Mouse (Mus musculus): ENCODE data around the gene Frmd7. TPM values are rescaled to one million over a fixed set of nuclear protein-coding genes. Genes with fewer than 3 reads are reported as not detected.

Gene Frmd7
- polyA plus RNA-seq, 1 experiment from 2014 or later, result not detected

- no peaks in the 10 kb centered on the region for H3K36me3 ChIP-seq
- no peak for ATAC-seq (ENCODE audit: low FRiP score, low read depth)
- no peak overlapping the region for H3K4me2 ChIP-seq (replicated peaks)
- H3K27me3 ChIP-seq, result no peaks in the 10 kb centered on the region; the same call in 1 of the 2 replicates
- no peak overlapping the region for H3K9ac ChIP-seq (replicated peaks)
- no peak overlapping the region for H3K27ac ChIP-seq (replicated peaks)
- no peaks in the 10 kb centered on the region for H3K9me3 ChIP-seq
- WGBS, result 42% methylated on average over 3 of the region's 3 CpGs
- H3K4me3 ChIP-seq, result no peak overlapping the region
- H3K4me1 ChIP-seq, result no peaks in the 10 kb centered on the region; the same call in 1 of the 2 replicates
Observed at GRCm38 (mm10) chrX:50930309-50930708, 12.2 kb downstream of the Frmd7 start.

DNA sequence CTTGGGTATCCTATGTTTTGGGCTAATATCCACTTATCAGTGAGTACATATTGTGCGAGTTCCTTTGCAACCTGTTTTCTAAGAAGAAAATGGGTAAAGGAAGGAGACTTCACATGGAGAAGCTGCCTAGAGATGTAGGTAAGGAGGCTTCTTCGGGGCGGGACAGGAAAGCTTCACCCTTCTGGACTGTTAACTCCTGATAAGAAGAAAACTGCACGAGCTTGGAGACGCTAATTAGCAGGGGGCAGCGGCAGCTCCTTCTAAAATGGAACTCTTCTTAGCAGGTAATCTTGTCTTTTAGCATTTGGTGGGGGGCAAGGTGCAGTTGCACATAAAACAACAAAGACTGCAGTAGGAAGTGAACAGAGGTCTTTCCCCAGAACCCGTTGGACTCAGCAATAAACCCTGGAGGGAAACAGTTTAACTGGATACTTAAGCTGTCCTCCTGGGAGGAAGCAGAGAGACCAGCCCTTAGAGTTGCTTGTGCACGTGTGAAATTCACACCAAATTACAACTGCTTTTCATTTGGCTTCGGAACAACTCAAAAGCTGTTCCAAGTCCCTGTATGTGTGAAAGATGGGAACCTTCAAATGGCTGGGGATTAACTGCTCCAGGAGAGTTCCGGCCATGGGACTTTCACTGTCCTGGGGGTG lies 15.5 kb downstream of the Frmd7 start:
- H3K9me3 ChIP-seq, result no peaks in the 10 kb centered on the region
- no peak overlapping the region for H3K4me3 ChIP-seq
- H3K4me1 ChIP-seq, result no peaks in the 10 kb centered on the region
- no peak overlapping the region for H3K27ac ChIP-seq (replicated peaks)
- 79% methylated on average over 10 of the region's 10 CpGs for WGBS
- no peak overlapping the region for H3K4me2 ChIP-seq (replicated peaks)
- no peak for ATAC-seq (ENCODE audit: low FRiP score, low read depth)
- H3K27me3 ChIP-seq, result no peaks in the 10 kb centered on the region
- no peak overlapping the region for H3K9ac ChIP-seq (replicated peaks)
- no peaks in the 10 kb centered on the region for H3K36me3 ChIP-seq

DNA sequence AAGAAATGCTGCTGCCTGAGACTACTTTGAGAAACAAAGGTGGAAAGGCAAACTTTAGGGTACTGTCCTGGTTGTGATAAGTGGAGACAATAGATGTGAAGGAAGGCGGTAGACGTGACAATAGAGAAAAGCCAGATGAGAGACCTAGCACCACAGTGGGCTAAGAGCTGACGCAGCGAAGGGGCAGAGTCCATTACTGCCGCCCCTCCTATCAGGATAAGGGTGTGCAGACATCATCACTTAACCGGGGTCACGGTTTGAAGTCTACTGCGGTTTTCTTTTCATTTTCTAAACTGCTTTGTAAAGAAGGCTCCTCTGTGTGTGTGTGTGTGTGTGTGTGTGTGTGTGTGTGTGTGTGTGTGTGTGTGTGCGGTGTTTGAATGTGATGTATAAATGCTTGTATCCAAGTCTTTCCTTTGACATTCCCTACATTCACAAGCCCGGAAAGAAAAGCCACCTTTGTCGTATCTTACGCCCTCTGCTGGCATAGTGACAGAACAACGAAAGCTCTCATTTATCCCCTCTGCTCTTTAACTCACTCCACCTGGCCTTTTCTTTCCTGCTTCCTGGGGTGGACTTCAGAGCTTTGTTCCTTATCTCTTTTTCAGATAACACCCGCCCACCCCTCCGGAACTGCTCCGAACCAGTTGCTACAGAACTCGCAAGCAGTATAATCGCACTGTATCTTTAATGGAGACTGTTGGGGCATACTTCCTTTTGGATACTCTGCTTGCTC lies 17.7 kb downstream of the Frmd7 start:
- Histone ChIP-seq H3K4me2 (replicated peaks) (no peak overlapping the region), H3K36me3 (no peaks in the 10 kb centered on the region), H3K9ac (replicated peaks) (no peak overlapping the region), H3K4me1 (no peaks in the 10 kb centered on the region), H3K27me3 (no peaks in the 10 kb centered on the region), H3K27ac (replicated peaks) (no peak overlapping the region), H3K9me3 (no peaks in the 10 kb centered on the region), H3K4me3 (no peak overlapping the region)
- WGBS, result 53% methylated on average over 17 of the region's 18 CpGs
- ATAC-seq (ENCODE audit: low FRiP score, low read depth), result no peak

DNA sequence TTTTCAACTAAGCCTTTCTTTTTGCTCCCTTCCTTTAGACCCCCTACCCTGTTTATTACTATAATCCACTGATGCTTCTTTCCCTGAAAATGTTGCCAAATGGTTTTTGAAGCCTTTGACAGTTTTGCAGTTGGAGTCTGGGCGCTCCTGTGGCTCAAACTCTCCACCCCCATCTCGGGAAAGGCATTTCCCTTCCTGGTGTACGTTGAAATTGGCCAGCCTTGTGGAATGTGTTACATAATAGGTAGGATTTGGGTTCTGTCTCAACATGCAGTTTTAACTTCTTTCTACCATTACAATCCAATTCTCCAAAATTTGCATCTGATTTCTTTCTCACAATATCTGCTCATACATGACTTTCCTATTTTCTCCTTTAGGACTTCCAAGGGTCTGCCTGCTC lies 23.8 kb downstream of the Frmd7 start:
- Histone ChIP-seq H3K9me3 (no peaks in the 10 kb centered on the region), H3K9ac (replicated peaks) (no peak overlapping the region), H3K27me3 (no peaks in the 10 kb centered on the region), H3K27ac (replicated peaks) (no peak overlapping the region), H3K36me3 (no peaks in the 10 kb centered on the region), H3K4me1 (no peaks in the 10 kb centered on the region), H3K4me3 (no peak overlapping the region), H3K4me2 (replicated peaks) (no peak overlapping the region)
- no peak for ATAC-seq (ENCODE audit: low FRiP score, low read depth)
- 58% methylated on average over 3 of the region's 3 CpGs for WGBS

- Histone ChIP-seq H3K9me3 (no peaks in the 10 kb centered on the region), H3K36me3 (no peaks in the 10 kb centered on the region), H3K4me2 (replicated peaks) (no peak overlapping the region), H3K27ac (replicated peaks) (no peak overlapping the region), H3K27me3 (no peaks in the 10 kb centered on the region), H3K4me3 (no peak overlapping the region), H3K4me1 (no peaks in the 10 kb centered on the region), H3K9ac (replicated peaks) (no peak overlapping the region)
- 57% methylated on average over 3 of the region's 3 CpGs for WGBS
- ATAC-seq (ENCODE audit: low FRiP score, low read depth), result no peak
Observed at GRCm38 (mm10) chrX:50917389-50917788, 25.1 kb downstream of the Frmd7 start.

DNA sequence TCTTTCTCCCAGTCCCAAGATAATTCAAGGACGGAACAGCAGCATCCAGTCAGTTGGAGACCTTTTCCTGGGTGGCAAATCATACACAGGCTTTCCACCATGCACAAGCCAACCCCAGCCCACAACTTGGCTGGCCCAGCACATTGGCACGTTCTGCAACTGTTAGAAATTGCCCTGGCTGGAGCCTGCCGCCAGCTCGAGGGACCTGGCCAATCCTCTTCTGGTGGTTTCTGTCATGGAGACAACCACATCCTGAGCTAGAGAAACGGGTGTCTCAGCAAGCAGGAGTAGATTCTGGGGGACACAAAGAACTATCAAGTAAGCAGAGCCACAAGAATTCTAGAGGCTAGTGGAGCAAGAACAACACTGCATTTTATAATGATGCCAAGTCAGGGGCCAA lies 32.6 kb downstream of the Frmd7 start:
- no peaks in the 10 kb centered on the region for H3K27me3 ChIP-seq
- 77% methylated on average over 5 of the region's 5 CpGs for WGBS
- no peaks in the 10 kb centered on the region for H3K36me3 ChIP-seq
- no peak overlapping the region for H3K4me2 ChIP-seq (replicated peaks)
- no peak for ATAC-seq (ENCODE audit: low FRiP score, low read depth)
- H3K9ac ChIP-seq (replicated peaks), result no peak overlapping the region
- no peaks in the 10 kb centered on the region for H3K9me3 ChIP-seq
- no peaks in the 10 kb centered on the region for H3K4me1 ChIP-seq
- no peak overlapping the region for H3K27ac ChIP-seq (replicated peaks)
- no peak overlapping the region for H3K4me3 ChIP-seq

DNA sequence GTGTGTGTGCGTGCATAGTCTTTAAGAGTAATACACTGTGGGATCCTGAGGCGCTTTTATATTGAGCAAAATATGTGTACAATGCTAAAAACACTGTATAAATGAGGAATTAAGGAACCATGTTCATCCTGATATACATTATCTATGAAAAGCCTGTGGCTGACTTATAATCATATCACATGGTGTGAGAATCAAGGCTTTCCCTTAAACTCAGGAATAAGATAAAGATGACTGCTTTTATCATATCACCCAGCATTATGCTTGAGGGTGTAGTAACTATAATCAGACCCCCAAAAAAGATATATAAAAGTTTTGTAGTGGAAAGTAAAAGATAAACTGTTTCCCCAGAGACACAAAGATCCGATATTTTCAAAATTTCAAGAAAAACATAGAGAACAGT lies 39.0 kb downstream of the Frmd7 start:
- no peaks in the 10 kb centered on the region for H3K9me3 ChIP-seq
- H3K27me3 ChIP-seq, result no peaks in the 10 kb centered on the region
- no peak for ATAC-seq (ENCODE audit: low FRiP score, low read depth)
- no peak overlapping the region for H3K4me2 ChIP-seq (replicated peaks)
- no peaks in the 10 kb centered on the region for H3K4me1 ChIP-seq
- no peak overlapping the region for H3K4me3 ChIP-seq
- H3K36me3 ChIP-seq, result no peaks in the 10 kb centered on the region
- no peak overlapping the region for H3K27ac ChIP-seq (replicated peaks)
- whole genome bisulfite sequencing, result 79% methylated on average over 3 of the region's 3 CpGs
- H3K9ac ChIP-seq (replicated peaks), result no peak overlapping the region

GRCm38 (mm10) chrX:50887999-50888398 lies 54.5 kb downstream of the Frmd7 start:
- Histone ChIP-seq H3K36me3 (no peaks in the 10 kb centered on the region), H3K4me2 (replicated peaks) (no peak overlapping the region), H3K9ac (replicated peaks) (no peak overlapping the region), H3K4me3 (no peak overlapping the region), H3K27ac (replicated peaks) (no peak overlapping the region), H3K4me1 (no peaks in the 10 kb centered on the region), H3K27me3 (no peaks in the 10 kb centered on the region), H3K9me3 (no peaks in the 10 kb centered on the region)
- no peak for ATAC-seq (ENCODE audit: low FRiP score, low read depth)
- 88% methylated on average over 2 of the region's 2 CpGs for WGBS

DNA sequence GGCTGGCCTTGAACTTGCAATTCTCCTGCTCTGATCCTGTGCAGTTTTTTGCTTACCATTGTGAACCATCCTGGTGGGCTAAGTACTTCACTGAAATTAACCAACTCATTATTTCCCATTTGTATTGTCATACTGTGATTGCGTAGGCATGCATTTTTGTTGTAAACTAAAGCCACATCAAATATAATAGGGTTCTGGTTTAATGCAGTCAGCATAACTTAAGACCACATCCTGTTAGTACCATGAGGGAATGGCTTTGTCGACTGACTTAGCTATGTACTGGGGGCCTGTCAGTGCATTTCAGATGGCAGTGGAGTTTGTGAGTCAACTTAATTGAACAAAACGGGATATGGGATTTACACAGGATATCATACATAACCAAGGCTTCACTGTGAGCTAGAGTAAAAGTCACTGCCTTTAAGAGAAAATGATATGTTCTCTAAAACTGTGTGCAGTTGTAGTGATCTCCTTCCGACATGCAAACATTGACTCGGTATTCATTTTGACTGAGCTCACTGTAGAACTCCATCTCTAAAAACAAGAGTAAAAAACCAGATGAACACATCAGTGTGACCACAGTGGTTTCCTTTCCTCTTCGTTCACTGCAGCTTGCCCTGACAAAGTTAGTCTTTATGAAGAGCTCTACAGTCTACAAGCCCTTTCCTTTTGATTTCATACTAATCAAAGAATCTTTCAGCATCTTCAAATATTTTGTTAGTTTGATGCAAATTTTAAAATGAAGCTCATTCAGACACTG lies 68.1 kb downstream of the Frmd7 start:
- WGBS, result 87% methylated on average over 6 of the region's 6 CpGs
- H3K36me3 ChIP-seq, result no peaks in the 10 kb centered on the region
- H3K27ac ChIP-seq (replicated peaks), result no peak overlapping the region
- H3K4me3 ChIP-seq, result no peak overlapping the region
- no peaks in the 10 kb centered on the region for H3K27me3 ChIP-seq
- no peak overlapping the region for H3K4me2 ChIP-seq (replicated peaks)
- H3K9ac ChIP-seq (replicated peaks), result no peak overlapping the region
- H3K4me1 ChIP-seq, result no peaks in the 10 kb centered on the region
- H3K9me3 ChIP-seq, result no peaks in the 10 kb centered on the region
- ATAC-seq (ENCODE audit: low FRiP score, low read depth), result no peak

DNA sequence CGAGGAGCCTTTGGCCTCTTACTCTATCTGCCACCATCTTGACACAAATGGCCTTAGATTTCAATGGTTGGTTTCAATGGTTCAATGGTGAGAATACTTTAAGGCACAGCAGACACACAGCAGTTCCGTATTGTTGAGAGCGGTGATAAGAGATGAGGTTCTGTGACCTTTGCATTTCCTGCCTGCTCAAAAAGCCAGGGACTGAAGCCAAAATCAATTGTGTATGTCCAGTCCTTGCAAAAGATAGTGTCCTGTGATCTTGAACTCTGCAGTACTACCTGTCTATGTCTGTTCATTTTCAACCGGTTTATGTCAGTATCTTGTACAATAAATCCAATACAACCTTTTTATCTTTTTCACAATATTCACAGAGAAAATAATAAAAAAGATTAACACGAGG lies 77.8 kb downstream of the Frmd7 start:
- H3K36me3 ChIP-seq, result no peaks in the 10 kb centered on the region
- H3K9ac ChIP-seq (replicated peaks), result no peak overlapping the region
- H3K27me3 ChIP-seq, result no peaks in the 10 kb centered on the region
- no peak overlapping the region for H3K4me2 ChIP-seq (replicated peaks)
- H3K9me3 ChIP-seq, result no peaks in the 10 kb centered on the region
- no peak for ATAC-seq (ENCODE audit: low FRiP score, low read depth)
- WGBS, result 79% methylated on average over 5 of the region's 5 CpGs
- no peak overlapping the region for H3K27ac ChIP-seq (replicated peaks)
- H3K4me3 ChIP-seq, result no peak overlapping the region
- no peaks in the 10 kb centered on the region for H3K4me1 ChIP-seq

- no peak overlapping the region for H3K4me3 ChIP-seq
- 84% methylated on average over 2 of the region's 2 CpGs for WGBS
- ATAC-seq (ENCODE audit: low FRiP score, low read depth), result no peak
- no peaks in the 10 kb centered on the region for H3K4me1 ChIP-seq
- H3K9me3 ChIP-seq, result no peaks in the 10 kb centered on the region
- H3K4me2 ChIP-seq (replicated peaks), result no peak overlapping the region
- H3K27ac ChIP-seq (replicated peaks), result no peak overlapping the region
- H3K9ac ChIP-seq (replicated peaks), result no peak overlapping the region
- H3K36me3 ChIP-seq, result no peaks in the 10 kb centered on the region
- H3K27me3 ChIP-seq, result no peaks in the 10 kb centered on the region
Observed at GRCm38 (mm10) chrX:50863771-50864170, 78.7 kb downstream of the Frmd7 start.

GRCm38 (mm10) chrX:50850428-50851184 lies 91.9 kb downstream of the Frmd7 start:
- no peak overlapping the region for H3K4me2 ChIP-seq (replicated peaks)
- H3K4me1 ChIP-seq, result no peaks in the 10 kb centered on the region
- ATAC-seq (ENCODE audit: low FRiP score, low read depth), result no peak
- H3K27ac ChIP-seq (replicated peaks), result no peak overlapping the region
- H3K9me3 ChIP-seq, result no peaks in the 10 kb centered on the region
- 93% methylated on average over 6 of the region's 6 CpGs for WGBS
- H3K27me3 ChIP-seq, result no peaks in the 10 kb centered on the region
- no peak overlapping the region for H3K4me3 ChIP-seq
- H3K36me3 ChIP-seq, result no peaks in the 10 kb centered on the region
- H3K9ac ChIP-seq (replicated peaks), result no peak overlapping the region

All from midbrain, embryonic 12.5 days (tissue).